Mouse (Mus musculus): ENCODE data around the gene Phf12. TPM values are rescaled to one million over a fixed set of nuclear protein-coding genes. Genes with fewer than 3 reads are reported as not detected.

The Phf12 gene
- total RNA-seq, 2 experiments from 2014 or later: 39.5 to 41.7 TPM

- intact Hi-C loops (cut with DNase I): no loop called here
- no peak for DNase-seq
Measured at GRCm38 (mm10) chr11:78069130-78069529, 86.6 kb downstream of the Phf12 start.

GRCm38 (mm10) chr11:78069646-78070045, 87.1 kb downstream of the Phf12 start:
- intact Hi-C loops (cut with DNase I): no loop called here
- DNase-seq: no peak

- no peak for DNase-seq
Measured at GRCm38 (mm10) chr11:78071938-78072337, 89.4 kb downstream of the Phf12 start.

GRCm38 (mm10) chr11:78072425-78073130, 90.0 kb downstream of the Phf12 start:
- intact Hi-C loops (cut with DNase I): no loop called here

More at GRCm38 (mm10) chr11:78071938-78072337, 89.4 kb downstream of the Phf12 start:
- intact Hi-C loops (cut with DNase I): no loop called here

GRCm38 (mm10) chr11:78073577-78074276, 91.2 kb downstream of the Phf12 start:
- DNase-seq: no peak

More at GRCm38 (mm10) chr11:78072425-78073130, 90.0 kb downstream of the Phf12 start:
- no peak for DNase-seq

GRCm38 (mm10) chr11:78074277-78074652, 91.7 kb downstream of the Phf12 start:
- intact Hi-C loops (cut with DNase I): no loop called here
- no peak for DNase-seq

More at GRCm38 (mm10) chr11:78073577-78074276, 91.2 kb downstream of the Phf12 start:
- intact Hi-C loops (cut with DNase I): no loop called here

GRCm38 (mm10) chr11:78074666-78075065, 92.1 kb downstream of the Phf12 start:
- intact Hi-C loops (cut with DNase I): no loop called here
- no peak for DNase-seq

Small RNAs within 50 kb of the gene (microRNA-seq; reads per million reads assigned to microRNA genes)
- gene Mir144 (56.7 to 677 reads per million in 2 experiments), gene Mir451a (0 reads per million in 2 experiments), gene Mir451b (0 reads per million in 2 experiments)

Other genes starting within 250 kb of the Phf12 start
- 100 to 1,000 TPM; 228 to 275 TPM for gene Myo18a, start 219.5 kb upstream of the Phf12 start, total RNA-seq (2021)
- not detected for gene Gm10277, start 195.0 kb upstream of the Phf12 start, total RNA-seq (2021)
- gene Pipox, start 88.7 kb upstream of the Phf12 start, total RNA-seq (2021): 1 to 10 TPM; 1.2 to 1.4 TPM
- gene Sez6, start 52.0 kb upstream of the Phf12 start, total RNA-seq (2021): under 1 TPM; 0.22 to 0.64 TPM
- 1 to 10 TPM; 4.9 to 7.4 TPM for gene Dhrs13, start 49.5 kb downstream of the Phf12 start, total RNA-seq (2021)
- 10 to 100 TPM; 85.1 to 90.8 TPM for gene Flot2, start 55.2 kb downstream of the Phf12 start, total RNA-seq (2021)
- gene Eral1, start 97.6 kb downstream of the Phf12 start, total RNA-seq (2021): 10 to 100 TPM; 22.8 to 23.6 TPM
- gene Fam222b, start 111.9 kb downstream of the Phf12 start, total RNA-seq (2021): 10 to 100 TPM; 15.0 to 17.0 TPM
- gene Traf4, start 182.8 kb downstream of the Phf12 start, total RNA-seq (2021): 10 to 100 TPM; 17.5 to 21.0 TPM
- 1 to 10 TPM; 4.5 to 5.4 TPM for gene Nek8, start 193.9 kb downstream of the Phf12 start, total RNA-seq (2021)
- gene Tlcd1, start 194.0 kb downstream of the Phf12 start, total RNA-seq (2021): 1 to 10 TPM; 9.1 to 9.4 TPM
- gene Rpl23a, start 200.8 kb downstream of the Phf12 start, total RNA-seq (2021): 100 to 1,000 TPM; 965 to 994 TPM
- gene Rab34, start 205.7 kb downstream of the Phf12 start, total RNA-seq (2021): 10 to 100 TPM; 22.3 to 24.3 TPM
- gene Proca1, start 210.6 kb downstream of the Phf12 start, total RNA-seq (2021): 1 to 10 TPM; 1.5 to 3.1 TPM

Data from heart, postnatal 10 days (tissue).